Mouse (Mus musculus): ENCODE measurements around the gene Maml3.

DNA sequence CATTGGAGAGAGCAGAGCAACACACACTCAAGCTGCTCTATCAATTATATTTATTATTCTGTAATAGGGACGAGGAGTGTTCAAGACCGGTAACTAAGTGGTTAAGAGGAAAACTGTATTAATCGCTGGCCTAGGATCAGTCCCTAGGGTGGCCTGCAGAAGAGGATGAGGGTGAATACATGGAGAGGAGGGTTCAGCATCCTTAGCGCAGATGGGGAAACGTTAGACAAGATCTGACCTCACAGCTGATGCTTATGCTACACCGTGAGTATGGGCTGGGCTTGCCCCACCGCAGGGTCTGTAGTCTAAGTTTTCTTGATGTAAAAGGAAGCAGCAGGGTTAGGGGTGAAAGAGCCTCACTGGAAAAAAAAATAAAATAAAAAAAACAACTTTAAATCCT is 285.8 kb downstream of the Maml3 start:
- TF ChIP-seq CTCF (IDR thresholded peaks at IDR 0.05; ENCODE audit: low read depth), result no peak
- no peak for TF ChIP-seq EP300 (IDR thresholded peaks at IDR 0.05; ENCODE audit: low read depth)
